ENCODE assay signal across 9 mouse cellular contexts in the genomic region with DNA sequence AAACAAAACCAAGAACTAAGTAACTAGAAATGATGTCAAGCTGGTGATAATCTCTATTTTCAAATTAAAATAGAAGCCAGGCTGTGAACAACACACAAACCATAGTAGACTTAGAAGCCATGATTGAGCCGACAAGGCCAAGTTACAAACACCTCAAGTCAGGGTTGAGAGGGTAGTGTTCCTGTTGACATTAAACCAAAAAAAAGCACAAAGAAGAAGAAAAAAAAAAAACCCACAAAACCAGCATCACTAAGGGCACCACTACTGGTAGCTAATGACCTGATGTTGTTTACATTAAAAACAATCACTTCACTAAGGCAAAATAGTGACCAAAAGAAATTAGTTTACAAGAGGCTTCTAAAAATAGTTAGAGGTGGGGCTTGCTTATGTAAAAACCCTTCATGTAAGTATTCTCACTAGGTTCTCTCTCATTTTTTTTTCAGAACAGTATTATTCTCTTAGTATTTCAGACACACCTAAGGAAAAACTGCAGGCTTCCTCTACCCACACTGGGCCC. TPM values are rescaled to one million over a fixed set of nuclear protein-coding genes. Genes with fewer than 3 reads are reported as not detected.
DNase-seq lines count a peak whose midpoint lies in the region; ATAC-seq and TF ChIP-seq lines count a peak whose summit lies in the region.
"Had no signal": no experiment of that assay in that cellular context is flagged by ENCODE, and none has a peak within 500 bp of the region (broad histone marks: within the 10 kb centered on the region; RNA-seq: fewer than 3 reads in every experiment).

No protein-coding gene starts in this region.

- H3K4me1 ChIP-seq in heart, embryonic 15.5 days (replicated peaks), result peaks cover 33% of the 10 kb centered on the region
- peaks cover 9 to 18% of the 10 kb centered on the region in 2 experiments; a peak in 3 of 4 replicates for H3K4me1 ChIP-seq in MEL (ENCODE audit: control insufficient read depth in 1 of 2, insufficient read depth in 2 of 2, low read length in 2 of 2)
- peaks cover 80% of the 10 kb centered on the region for H3K4me1 ChIP-seq in hindbrain, embryonic 10.5 days (replicated peaks)
- peaks cover 78% of the 10 kb centered on the region for H3K4me1 ChIP-seq in midbrain, embryonic 10.5 days

- no peaks in the 10 kb centered on the region for H3K27me3 ChIP-seq in heart, embryonic 15.5 days
- H3K27me3 ChIP-seq in MEL (ENCODE audit: control insufficient read depth in 1 of 2, insufficient read depth in 2 of 2, low read length in 2 of 2), result no peaks in the 10 kb centered on the region
- no peaks in the 10 kb centered on the region for H3K27me3 ChIP-seq in hindbrain, embryonic 10.5 days (ENCODE audit: insufficient read depth, poor library complexity, severe bottlenecking)
- no peaks in the 10 kb centered on the region for H3K27me3 ChIP-seq in midbrain, embryonic 10.5 days (ENCODE audit: low read depth, poor library complexity, severe bottlenecking)
- H3K27me3 ChIP-seq: Patski had no signal

- no peak for DNase-seq in heart, adult 11 months
- DNase-seq in MEL (ENCODE audit: low read depth, low spot score), result peak; percentile 45
- DNase-seq in hindbrain, embryonic 10.5 days (ENCODE audit: low spot score), result no peak
- no peak for DNase-seq in midbrain, embryonic 10.5 days (ENCODE audit: low spot score)
- DNase-seq in ovary, postnatal 10 days (ENCODE audit: low spot score), result no peak
- no peak for DNase-seq in thymus, postnatal 14 days
- no peak for DNase-seq in layer of hippocampus, adult 9-10 months (ENCODE audit: low spot score)

- TF ChIP-seq EP300 in MEL (IDR thresholded peaks at IDR 0.05; ENCODE audit: low read depth in 1 of 2, low read length in 2 of 2), result no peak

- 0 out of 2 replicates have a peak, but pooled peaks cover 7% of the 10 kb centered on the region for H3K36me3 ChIP-seq in heart, embryonic 15.5 days
- H3K36me3 ChIP-seq in MEL (ENCODE audit: control insufficient read depth in 1 of 2, insufficient read depth in 2 of 2, low read length in 2 of 2), result peaks cover 19 to 36% of the 10 kb centered on the region in 2 experiments
- peaks cover 36% of the 10 kb centered on the region for H3K36me3 ChIP-seq in hindbrain, embryonic 10.5 days
- H3K36me3 ChIP-seq in midbrain, embryonic 10.5 days, result peaks cover 30% of the 10 kb centered on the region

- H3K9me3 ChIP-seq in heart, embryonic 15.5 days (replicated peaks), result no peaks in the 10 kb centered on the region
- no peaks in the 10 kb centered on the region for H3K9me3 ChIP-seq in MEL (replicated peaks; ENCODE audit: insufficient read depth, low read length)
- H3K9me3 ChIP-seq in hindbrain, embryonic 10.5 days, result no peaks in the 10 kb centered on the region
- no peaks in the 10 kb centered on the region for H3K9me3 ChIP-seq in midbrain, embryonic 10.5 days (replicated peaks)

- TF ChIP-seq CTCF in MEL (IDR thresholded peaks at IDR 0.05 in 2 of 3, conservative IDR thresholded peaks at IDR 0.05 in 1 of 3; ENCODE audit: control insufficient read depth in 1 of 3, insufficient read depth in 1 of 3, low read depth in 2 of 3, low read length in 3 of 3, poor library complexity in 1 of 3, severe bottlenecking in 1 of 3), result no peak

- H3K4me2 ChIP-seq in heart, embryonic 15.5 days, result peak overlapping the region; percentile 84

- H3K27ac ChIP-seq in heart, embryonic 15.5 days, result peak overlapping the region; percentile 100
- peak overlapping the region; percentile 81 for H3K27ac ChIP-seq in MEL (ENCODE audit: control insufficient read depth, low read depth, low read length)
- peak overlapping the region; percentile 59; the same call in 1 of the 2 replicates for H3K27ac ChIP-seq in hindbrain, embryonic 10.5 days
- H3K27ac ChIP-seq in midbrain, embryonic 10.5 days (replicated peaks), result peak overlapping the region; percentile 73

- no peak for ATAC-seq in heart, embryonic 15.5 days (replicated peaks; ENCODE audit: insufficient number of reproducible peaks, insufficient read depth, low FRiP score, low read depth)
- ATAC-seq: Patski had no signal

- peak overlapping the region; percentile 92 for H3K4me3 ChIP-seq in heart, embryonic 15.5 days
- H3K4me3 ChIP-seq in MEL (ENCODE audit: control insufficient read depth in 1 of 2, insufficient read depth in 1 of 2, low read depth in 2 of 2, low read length in 2 of 2), result peak overlapping the region; percentile 90 to 97
- H3K4me3 ChIP-seq in hindbrain, embryonic 10.5 days, result peak overlapping the region; percentile 99
- H3K4me3 ChIP-seq in midbrain, embryonic 10.5 days, result peak overlapping the region; percentile 96

- H3K79me2 ChIP-seq in MEL (ENCODE audit: control insufficient read depth, insufficient read depth, low read length, poor library complexity), result peaks cover 75% of the 10 kb centered on the region

- 0% methylated on average over 1 of the region's 1 CpGs for WGBS in heart, embryonic 15.5 days
- 57% methylated on average over 1 of the region's 1 CpGs for WGBS in hindbrain, embryonic 10.5 days
- 41% methylated on average over 1 of the region's 1 CpGs for WGBS in midbrain, embryonic 10.5 days

- peak overlapping the region; percentile 98 for H3K9ac ChIP-seq in heart, embryonic 15.5 days
- peak overlapping the region; percentile 88 for H3K9ac ChIP-seq in MEL (ENCODE audit: control insufficient read depth, low read depth, low read length, poor library complexity, severe bottlenecking)

- TF ChIP-seq POLR2A in MEL (IDR thresholded peaks at IDR 0.05; ENCODE audit: control insufficient read depth in 1 of 2, insufficient read depth in 1 of 2, low read depth in 1 of 2, low read length in 2 of 2, poor library complexity in 1 of 2), result no peak; a peak in 1 of 4 replicates

- TF ChIP-seq RAD21 in MEL (IDR thresholded peaks at IDR 0.05; ENCODE audit: low read depth, low read length), result no peak

TF ChIP-seq in MEL, 35 proteins besides CTCF, POLR2A, EP300 and RAD21:
- TF ChIP-seq HCFC1 (IDR thresholded peaks at IDR 0.05; ENCODE audit: low read depth, low read length), result no peak
- peak; percentile 5; the same call in 1 of the 2 replicates for TF ChIP-seq SIN3A (IDR thresholded peaks at IDR 0.05; ENCODE audit: low read length)
- TF ChIP-seq GABPA (IDR thresholded peaks at IDR 0.05; ENCODE audit: low read depth, low read length), result no peak
- no peak for TF ChIP-seq NELFE (IDR thresholded peaks at IDR 0.05; ENCODE audit: low read depth, low read length)
- no peak for TF ChIP-seq MYC (IDR thresholded peaks at IDR 0.05; ENCODE audit: low read depth, low read length)

RNA-seq across cellular contexts. Expression of a gene that starts 4.2 kb away (rescaled TPM):
- polyA plus RNA-seq in heart, embryonic 15.5 days (2015; fragmentation: Nextera tagmentation; extraction: Ambion mirVana), result 10.3 and 10.4 TPM in 2 replicates
- 30.4 and 37.2 TPM in 2 replicates for total RNA-seq in MEL (2012; rRNA removed)
- polyA plus RNA-seq in MEL (2012; ENCODE audit: insufficient read depth in 1 of 2, insufficient read length in 2 of 2, low read depth in 1 of 2, low replicate concordance in 2 of 2, missing spikeins in 1 of 2), result 10 to 100 TPM in 1 of 2 experiments, not detected in 1; 17.1 TPM
- polyA plus RNA-seq in hindbrain, embryonic 10.5 days (2016; fragmentation: Nextera tagmentation; extraction: Ambion mirVana), result 3.3 and 4.3 TPM in 2 replicates
- polyA plus RNA-seq in midbrain, embryonic 10.5 days (2016; fragmentation: Nextera tagmentation; extraction: Ambion mirVana), result 3.8 and 4.0 TPM in 2 replicates
